ENCODE assay signal across 11 mouse cellular contexts in the genomic region with DNA sequence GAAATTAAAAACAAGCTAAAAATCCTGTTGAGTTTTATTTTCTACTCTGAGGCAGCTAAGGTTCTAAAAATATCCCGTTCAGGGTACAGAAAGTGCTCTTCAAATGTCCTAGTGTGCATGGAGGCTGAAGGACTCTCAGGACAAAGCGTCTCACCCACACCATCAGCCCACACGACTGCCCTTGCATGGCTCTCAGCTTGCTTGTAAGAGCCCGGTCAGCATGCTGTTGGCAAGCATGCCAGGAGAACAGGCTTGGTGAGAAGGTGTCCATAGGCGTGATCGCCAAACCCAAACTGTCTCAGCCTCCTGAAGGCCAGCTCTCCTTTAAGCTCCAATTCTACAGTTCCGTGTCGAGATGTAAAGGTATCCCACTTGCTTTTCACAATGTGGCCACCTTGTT. TPM values are rescaled to one million over a fixed set of nuclear protein-coding genes. Genes with fewer than 3 reads are reported as not detected.
A peak's percentile ranks its signal among the peaks of the same experiment; 100 is the strongest.
DNase-seq lines count a peak whose midpoint lies in the region; ATAC-seq lines count a peak whose summit lies in the region.
"Had no signal": no experiment of that assay in that cellular context is flagged by ENCODE, and none has a peak within 500 bp of the region (broad histone marks: within the 10 kb centered on the region; RNA-seq: fewer than 3 reads in every experiment).

No protein-coding gene starts in this region.

- peak overlapping the region; percentile 77 for H3K27ac ChIP-seq in heart, embryonic 16.5 days (ENCODE audit: low read length)

- no peak for DNase-seq in frontal cortex, postnatal 25 days (ENCODE audit: low spot score in 2 of 2)
- DNase-seq in left cerebral cortex, postnatal 14 days (ENCODE audit: low spot score in 2 of 2), result peak; percentile 10 to 61
- no peak for DNase-seq in left cerebral cortex, adult 9 months (ENCODE audit: low spot score in 2 of 2)
- peak; percentile 83 for DNase-seq in lung, postnatal 25 days (ENCODE audit: low spot score)
- DNase-seq in adrenal gland, adult 18-20 months (ENCODE audit: low spot score in 2 of 2), result no peak
- DNase-seq in thymus, postnatal 10 days (ENCODE audit: low spot score in 2 of 2), result no peak
- DNase-seq: adrenal gland, postnatal 10 days; thymus, postnatal 25 days had no signal

- H3K36me3 ChIP-seq in heart, embryonic 16.5 days (ENCODE audit: control insufficient read depth, insufficient read depth), result no peaks in the 10 kb centered on the region

- H3K27me3 ChIP-seq in heart, embryonic 16.5 days (ENCODE audit: control insufficient read depth, insufficient read depth, low read length), result no peaks in the 10 kb centered on the region

- H3K9me3 ChIP-seq in heart, embryonic 16.5 days (replicated peaks; ENCODE audit: control insufficient read depth, low read length), result no peaks in the 10 kb centered on the region

- H3K9ac ChIP-seq in heart, embryonic 16.5 days (ENCODE audit: low read length), result no peak overlapping the region

- H3K4me2 ChIP-seq in heart, embryonic 16.5 days (ENCODE audit: low read depth, low read length), result no peak overlapping the region

- WGBS in heart, embryonic 16.5 days, result 65% methylated on average over 8 of the region's 8 CpGs

- ATAC-seq in frontal cortex, adult (ENCODE audit: low TSS enrichment), result peak; percentile 31; the same call in 1 of the 2 replicates
- ATAC-seq in heart, embryonic 16.5 days (replicated peaks; ENCODE audit: extremely low read depth, insufficient read depth, low FRiP score), result peak; percentile 70; the same call in 1 of the 2 replicates
- ATAC-seq: midbrain, embryonic 16.5 days had no signal

- H3K4me1 ChIP-seq in heart, embryonic 16.5 days (ENCODE audit: control insufficient read depth, insufficient read depth, low read length), result peaks cover 7% of the 10 kb centered on the region; the same call in 1 of the 2 replicates

- intact Hi-C loops in left cerebral cortex, postnatal 14 days (cut with DNase I), result no loop called here

- no peak overlapping the region for H3K4me3 ChIP-seq in heart, embryonic 16.5 days (ENCODE audit: low read length)

RNA-seq across cellular contexts. Expression of gene Peli1, which starts 29.7 kb away (rescaled TPM):
- total RNA-seq in left cerebral cortex, postnatal 14 days (2021), result 10 to 100 TPM; 46.7 to 47.0 TPM
- polyA plus RNA-seq in heart, embryonic 16.5 days (2015; fragmentation: Nextera tagmentation; extraction: Ambion mirVana), result 22.9 and 24.6 TPM in 2 replicates
- 10 to 100 TPM; 16.1 to 18.3 TPM for total RNA-seq in adrenal gland, adult 18-20 months (2021)

Comparison
In these comparisons a context has a peak if more than half of its experiments do, and no peak if none do; other contexts are left out.
1. DNase-seq: peak in left cerebral cortex, postnatal 14 days (2 of 2) and lung, postnatal 25 days (single experiment); none in frontal cortex, postnatal 25 days (0 of 2), left cerebral cortex, adult 9 months (0 of 2), adrenal gland, adult 18-20 months (0 of 2) and thymus, postnatal 10 days (0 of 2).